Mouse (Mus musculus): Measurements from ENCODE around the gene Mpc1. TPM values are rescaled to one million over a fixed set of nuclear protein-coding genes. Genes with fewer than 3 reads are reported as not detected.

The Mpc1 gene
- polyA plus RNA-seq, 1 experiment from 2014 or later = 209 TPM

GRCm38 (mm10) chr17:8285056-8285455, 2.4 kb downstream of the Mpc1 start:
- no peak for DNase-seq (ENCODE audit: low spot score)
- Histone ChIP-seq H3K4me2 (ENCODE audit: low read depth, low read length) (peak overlapping the region; percentile 100), H3K27me3 (replicated peaks; ENCODE audit: control insufficient read depth, insufficient read depth, low read length) (no peaks in the 10 kb centered on the region), H3K27ac (replicated peaks; ENCODE audit: low read depth, low read length) (no peak overlapping the region), H3K36me3 (ENCODE audit: control insufficient read depth, insufficient read depth, low read length) (0 out of 2 replicates have a peak, but pooled peaks cover 4% of the 10 kb centered on the region), H3K9ac (ENCODE audit: low read depth, low read length) (no peak overlapping the region), H3K9me3 (ENCODE audit: control insufficient read depth, low read length) (0 out of 2 replicates have a peak, but pooled peaks cover 3% of the 10 kb centered on the region), H3K4me1 (ENCODE audit: control insufficient read depth, insufficient read depth, low read length) (peaks cover 11% of the 10 kb centered on the region), H3K4me3 (ENCODE audit: low read depth, low read length) (peak overlapping the region; percentile 93)
- no peak for ATAC-seq (ENCODE audit: low read depth)
- 43% methylated on average over 8 of the region's 8 CpGs for WGBS

- no peak overlapping the region for H3K27ac ChIP-seq (replicated peaks; ENCODE audit: low read depth, low read length)
- 0 out of 2 replicates have a peak, but pooled peaks cover 7% of the 10 kb centered on the region for H3K36me3 ChIP-seq (ENCODE audit: control insufficient read depth, insufficient read depth, low read length)
- no peak for DNase-seq (ENCODE audit: low spot score)
- no peak overlapping the region for H3K4me3 ChIP-seq (ENCODE audit: low read depth, low read length)
- no peak overlapping the region for H3K9ac ChIP-seq (ENCODE audit: low read depth, low read length)
- ATAC-seq (ENCODE audit: low read depth) = no peak
- H3K4me1 ChIP-seq (ENCODE audit: control insufficient read depth, insufficient read depth, low read length) = peaks cover 11% of the 10 kb centered on the region
- WGBS = 82% methylated on average over 4 of the region's 4 CpGs
- H3K27me3 ChIP-seq (replicated peaks; ENCODE audit: control insufficient read depth, insufficient read depth, low read length) = no peaks in the 10 kb centered on the region
- H3K9me3 ChIP-seq (ENCODE audit: control insufficient read depth, low read length) = 0 out of 2 replicates have a peak, but pooled peaks cover 3% of the 10 kb centered on the region
- no peak overlapping the region for H3K4me2 ChIP-seq (ENCODE audit: low read depth, low read length)
Observed at GRCm38 (mm10) chr17:8286987-8287386, 4.3 kb downstream of the Mpc1 start.

DNA sequence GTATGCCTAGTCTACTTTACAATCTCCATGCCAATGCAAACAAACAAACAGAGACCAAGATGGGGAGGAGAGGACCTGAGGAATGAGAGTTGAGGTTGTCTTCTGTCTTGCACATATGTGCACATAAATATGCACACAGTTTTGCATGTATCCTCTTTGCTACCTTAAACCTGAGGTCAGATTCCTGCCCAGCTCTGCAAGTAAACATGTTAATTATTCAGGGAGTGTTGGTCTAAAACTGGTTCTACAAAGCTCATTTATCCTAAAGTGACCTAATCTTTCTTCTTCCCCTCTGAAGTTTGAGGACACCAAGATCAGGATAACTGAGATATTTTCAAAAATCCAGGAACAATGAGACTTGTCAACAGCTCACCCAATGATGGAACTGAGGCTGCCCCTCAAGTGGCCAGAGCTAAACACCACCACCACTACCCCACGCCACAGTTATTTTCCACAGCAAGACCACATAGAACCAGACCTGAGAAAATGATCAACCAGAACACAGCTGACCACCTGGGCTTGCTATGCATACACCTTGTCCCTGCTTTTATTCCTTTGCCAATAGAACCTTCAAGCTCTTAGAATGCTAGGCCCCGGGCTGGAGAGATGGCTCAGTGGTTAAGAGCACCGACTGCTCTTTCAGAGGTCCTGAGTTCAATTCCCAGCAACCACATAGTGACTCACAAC, 7.4 kb downstream of the Mpc1 start:
- Histone ChIP-seq H3K9me3 (ENCODE audit: control insufficient read depth, low read length) (0 out of 2 replicates have a peak, but pooled peaks cover 3% of the 10 kb centered on the region), H3K27ac (replicated peaks; ENCODE audit: low read depth, low read length) (no peak overlapping the region), H3K4me2 (ENCODE audit: low read depth, low read length) (no peak overlapping the region), H3K4me1 (ENCODE audit: control insufficient read depth, insufficient read depth, low read length) (peaks cover 2% of the 10 kb centered on the region), H3K9ac (ENCODE audit: low read depth, low read length) (no peak overlapping the region), H3K27me3 (replicated peaks; ENCODE audit: control insufficient read depth, insufficient read depth, low read length) (no peaks in the 10 kb centered on the region), H3K36me3 (ENCODE audit: control insufficient read depth, insufficient read depth, low read length) (0 out of 2 replicates have a peak, but pooled peaks cover 7% of the 10 kb centered on the region), H3K4me3 (ENCODE audit: low read depth, low read length) (no peak overlapping the region)
- WGBS = 94% methylated on average over 3 of the region's 3 CpGs
- ATAC-seq (ENCODE audit: low read depth) = no peak
- DNase-seq (ENCODE audit: low spot score) = no peak

GRCm38 (mm10) chr17:8290736-8291135, 8.0 kb downstream of the Mpc1 start:
- Histone ChIP-seq H3K4me3 (ENCODE audit: low read depth, low read length) (no peak overlapping the region), H3K27me3 (replicated peaks; ENCODE audit: control insufficient read depth, insufficient read depth, low read length) (no peaks in the 10 kb centered on the region), H3K36me3 (ENCODE audit: control insufficient read depth, insufficient read depth, low read length) (0 out of 2 replicates have a peak, but pooled peaks cover 7% of the 10 kb centered on the region), H3K9ac (ENCODE audit: low read depth, low read length) (no peak overlapping the region), H3K4me1 (ENCODE audit: control insufficient read depth, insufficient read depth, low read length) (no peaks in the 10 kb centered on the region), H3K9me3 (ENCODE audit: control insufficient read depth, low read length) (0 out of 2 replicates have a peak, but pooled peaks cover 3% of the 10 kb centered on the region), H3K4me2 (ENCODE audit: low read depth, low read length) (no peak overlapping the region), H3K27ac (replicated peaks; ENCODE audit: low read depth, low read length) (no peak overlapping the region)
- no peak for DNase-seq (ENCODE audit: low spot score)
- ATAC-seq (ENCODE audit: low read depth) = no peak

DNA sequence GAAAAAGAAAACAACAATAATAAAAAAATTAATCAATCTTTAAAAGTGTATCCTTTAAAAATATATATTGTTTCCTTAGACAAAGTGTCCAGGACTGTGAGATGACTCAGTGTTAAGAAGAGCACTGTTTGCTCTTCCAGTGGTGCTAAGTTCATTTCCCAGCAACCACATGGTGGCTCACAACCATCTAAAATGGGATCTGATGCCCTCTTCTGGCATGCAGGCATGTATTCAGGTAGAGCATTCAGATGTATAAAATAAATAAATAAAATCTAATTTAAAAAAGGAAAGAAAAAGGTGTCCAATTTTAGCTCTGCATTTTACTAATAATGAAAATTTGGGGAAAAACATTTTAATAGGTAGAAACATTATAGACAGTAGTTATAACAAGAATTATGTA, 13.1 kb downstream of the Mpc1 start:
- Histone ChIP-seq H3K9me3 (ENCODE audit: control insufficient read depth, low read length) (no peaks in the 10 kb centered on the region), H3K36me3 (ENCODE audit: control insufficient read depth, insufficient read depth, low read length) (no peaks in the 10 kb centered on the region), H3K9ac (ENCODE audit: low read depth, low read length) (no peak overlapping the region), H3K4me1 (ENCODE audit: control insufficient read depth, insufficient read depth, low read length) (no peaks in the 10 kb centered on the region), H3K27me3 (replicated peaks; ENCODE audit: control insufficient read depth, insufficient read depth, low read length) (no peaks in the 10 kb centered on the region), H3K4me3 (ENCODE audit: low read depth, low read length) (no peak overlapping the region), H3K27ac (replicated peaks; ENCODE audit: low read depth, low read length) (no peak overlapping the region), H3K4me2 (ENCODE audit: low read depth, low read length) (no peak overlapping the region)
- ATAC-seq (ENCODE audit: low read depth) (no peak), DNase-seq (ENCODE audit: low spot score) (no peak)

DNA sequence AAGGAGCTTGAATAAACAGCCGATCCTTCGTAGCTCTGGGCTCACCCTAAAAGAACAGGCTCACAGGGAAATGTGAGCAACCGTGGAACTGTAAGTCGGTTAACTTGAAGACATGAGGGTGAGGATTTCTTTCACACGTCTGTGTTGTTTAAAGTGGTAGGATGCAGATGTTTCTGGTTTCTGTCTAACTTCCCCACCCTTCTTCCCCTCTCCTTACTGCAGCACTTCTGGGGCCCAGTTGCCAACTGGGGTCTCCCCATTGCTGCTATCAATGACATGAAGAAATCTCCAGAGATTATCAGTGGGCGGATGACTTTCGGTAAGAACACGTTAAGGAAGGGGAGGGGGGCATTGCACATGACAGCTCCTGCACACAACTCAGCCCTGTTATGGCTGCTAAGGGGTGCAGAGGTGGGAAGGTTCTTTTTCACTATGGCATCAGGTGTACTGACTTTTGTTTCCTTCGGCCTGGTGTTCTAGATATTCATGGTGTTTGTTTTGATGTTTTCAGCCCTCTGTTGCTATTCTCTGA, 13.7 kb downstream of the Mpc1 start:
- WGBS = 81% methylated on average over 9 of the region's 9 CpGs
- Histone ChIP-seq H3K27me3 (replicated peaks; ENCODE audit: control insufficient read depth, insufficient read depth, low read length) (no peaks in the 10 kb centered on the region), H3K9me3 (ENCODE audit: control insufficient read depth, low read length) (no peaks in the 10 kb centered on the region), H3K9ac (ENCODE audit: low read depth, low read length) (no peak overlapping the region), H3K27ac (replicated peaks; ENCODE audit: low read depth, low read length) (no peak overlapping the region), H3K4me1 (ENCODE audit: control insufficient read depth, insufficient read depth, low read length) (no peaks in the 10 kb centered on the region), H3K4me2 (ENCODE audit: low read depth, low read length) (no peak overlapping the region), H3K36me3 (ENCODE audit: control insufficient read depth, insufficient read depth, low read length) (no peaks in the 10 kb centered on the region), H3K4me3 (ENCODE audit: low read depth, low read length) (no peak overlapping the region)
- no peak for DNase-seq (ENCODE audit: low spot score)
- no peak for ATAC-seq (ENCODE audit: low read depth)

DNA sequence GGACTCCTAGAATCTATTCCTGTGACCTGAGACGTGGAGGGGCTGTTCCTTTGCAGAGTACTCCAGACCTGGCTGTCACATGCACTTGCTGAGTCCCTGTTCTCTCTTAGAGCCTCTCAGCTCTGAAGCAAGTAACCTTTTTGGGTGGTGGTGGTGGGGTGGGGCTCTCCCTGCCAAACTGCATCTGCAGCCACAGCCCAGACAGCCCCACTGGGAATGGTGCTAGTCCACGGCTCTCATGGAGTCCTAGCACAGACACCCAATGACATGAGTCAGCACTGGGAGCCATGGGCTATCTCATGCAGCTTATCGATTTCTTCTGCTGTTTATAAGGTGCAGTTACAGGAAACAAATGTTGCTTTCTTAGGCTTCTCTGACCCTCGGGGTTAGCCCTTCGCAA, 15.0 kb downstream of the Mpc1 start:
- 85% methylated on average over 5 of the region's 5 CpGs for WGBS
- no peak for ATAC-seq (ENCODE audit: low read depth)

GRCm38 (mm10) chr17:8298281-8298680, 15.6 kb downstream of the Mpc1 start:
- WGBS = 95% methylated on average over 2 of the region's 2 CpGs
- no peak overlapping the region for H3K4me3 ChIP-seq (ENCODE audit: low read depth, low read length)
- H3K9me3 ChIP-seq (ENCODE audit: control insufficient read depth, low read length) = no peaks in the 10 kb centered on the region
- no peak overlapping the region for H3K4me2 ChIP-seq (ENCODE audit: low read depth, low read length)
- no peak overlapping the region for H3K27ac ChIP-seq (replicated peaks; ENCODE audit: low read depth, low read length)
- DNase-seq (ENCODE audit: low spot score) (no peak), ATAC-seq (ENCODE audit: low read depth) (no peak)
- no peaks in the 10 kb centered on the region for H3K4me1 ChIP-seq (ENCODE audit: control insufficient read depth, insufficient read depth, low read length)
- no peak overlapping the region for H3K9ac ChIP-seq (ENCODE audit: low read depth, low read length)
- H3K36me3 ChIP-seq (ENCODE audit: control insufficient read depth, insufficient read depth, low read length) = no peaks in the 10 kb centered on the region
- no peaks in the 10 kb centered on the region for H3K27me3 ChIP-seq (replicated peaks; ENCODE audit: control insufficient read depth, insufficient read depth, low read length)

More for the DNA sequence above, 15.0 kb downstream of the Mpc1 start:
- Histone ChIP-seq H3K36me3 (ENCODE audit: control insufficient read depth, insufficient read depth, low read length) (no peaks in the 10 kb centered on the region), H3K27ac (replicated peaks; ENCODE audit: low read depth, low read length) (no peak overlapping the region), H3K4me1 (ENCODE audit: control insufficient read depth, insufficient read depth, low read length) (no peaks in the 10 kb centered on the region), H3K4me3 (ENCODE audit: low read depth, low read length) (no peak overlapping the region), H3K9ac (ENCODE audit: low read depth, low read length) (no peak overlapping the region), H3K27me3 (replicated peaks; ENCODE audit: control insufficient read depth, insufficient read depth, low read length) (no peaks in the 10 kb centered on the region), H3K9me3 (ENCODE audit: control insufficient read depth, low read length) (no peaks in the 10 kb centered on the region), H3K4me2 (ENCODE audit: low read depth, low read length) (no peak overlapping the region)
- DNase-seq (ENCODE audit: low spot score) = no peak

DNA sequence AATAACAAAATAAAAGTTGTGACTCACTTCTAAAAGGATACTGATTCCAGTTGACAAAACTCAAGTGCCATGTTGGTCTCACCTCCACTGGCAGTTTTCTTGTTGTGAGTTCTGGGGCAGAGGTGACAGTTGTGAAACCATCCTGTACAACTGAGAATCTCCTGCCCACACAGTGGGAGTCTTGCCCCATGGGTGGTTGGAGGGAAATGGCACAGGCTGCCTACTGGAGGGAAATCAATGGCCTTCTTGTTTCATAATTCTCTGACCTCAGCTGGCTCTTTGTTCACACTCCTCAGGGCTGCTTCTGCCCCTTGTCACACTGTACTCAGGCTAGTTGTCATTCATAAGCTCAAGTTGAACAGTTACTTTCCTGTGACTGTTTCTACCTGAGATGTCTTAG, 16.8 kb downstream of the Mpc1 start:
- H3K4me2 ChIP-seq (ENCODE audit: low read depth, low read length) = no peak overlapping the region
- H3K4me1 ChIP-seq (ENCODE audit: control insufficient read depth, insufficient read depth, low read length) = no peaks in the 10 kb centered on the region
- no peak overlapping the region for H3K4me3 ChIP-seq (ENCODE audit: low read depth, low read length)
- no peaks in the 10 kb centered on the region for H3K36me3 ChIP-seq (ENCODE audit: control insufficient read depth, insufficient read depth, low read length)
- H3K9me3 ChIP-seq (ENCODE audit: control insufficient read depth, low read length) = no peaks in the 10 kb centered on the region
- H3K27ac ChIP-seq (replicated peaks; ENCODE audit: low read depth, low read length) = no peak overlapping the region
- DNase-seq (ENCODE audit: low spot score) (no peak), ATAC-seq (ENCODE audit: low read depth) (no peak)
- H3K9ac ChIP-seq (ENCODE audit: low read depth, low read length) = no peak overlapping the region
- no peaks in the 10 kb centered on the region for H3K27me3 ChIP-seq (replicated peaks; ENCODE audit: control insufficient read depth, insufficient read depth, low read length)

All from embryonic facial prominence, embryonic 14.5 days (tissue).